Mouse (Mus musculus): ENCODE measurements around the gene Syt15.

DNA sequence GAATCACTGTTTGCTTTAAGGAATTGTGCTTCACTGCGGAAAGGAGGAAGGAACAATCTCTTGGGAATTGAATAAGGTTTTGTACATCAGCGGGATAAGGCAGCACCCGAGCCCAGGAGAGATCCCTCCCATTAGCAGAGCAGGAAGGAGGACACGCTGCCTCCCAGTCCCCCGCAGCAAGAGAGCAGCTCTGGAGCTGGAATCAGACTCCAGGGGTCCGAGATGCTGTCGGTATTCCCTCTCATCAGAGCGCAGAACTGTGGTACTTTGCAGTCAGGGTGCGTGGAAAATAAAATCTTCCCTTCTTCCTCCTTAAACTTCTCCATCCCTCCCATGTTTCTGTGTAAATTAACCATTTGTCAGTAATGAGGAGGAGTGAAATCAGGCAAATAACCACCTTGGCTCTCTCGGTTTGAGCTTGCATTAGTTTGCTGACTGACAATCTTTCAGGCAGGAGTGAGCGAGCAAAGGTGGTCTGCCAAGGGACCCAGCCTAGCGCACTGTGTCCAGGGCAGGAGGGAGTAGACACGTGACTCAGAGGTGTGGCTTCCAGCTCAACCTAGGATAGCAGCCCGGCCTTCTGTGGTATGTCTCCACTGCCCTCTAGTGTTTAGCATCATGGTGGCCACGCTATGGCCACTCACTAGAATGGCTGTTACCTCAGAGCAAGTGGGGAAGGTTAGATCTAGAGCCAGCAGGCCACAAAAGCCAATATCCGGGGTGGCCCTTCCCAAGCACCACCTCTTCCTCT lies 15.4 kb downstream of the Syt15 start:
- peak; percentile 86 for TF ChIP-seq CTCF (IDR thresholded peaks at IDR 0.05; ENCODE audit: borderline replicate concordance, extremely low read depth, insufficient read depth, insufficient read length)
- no peak for TF ChIP-seq POLR2A (IDR thresholded peaks at IDR 0.05; ENCODE audit: borderline replicate concordance, extremely low read depth, insufficient read depth, insufficient read length, poor library complexity, severe bottlenecking)

Measured in brain, embryonic 14.5 days (tissue).